Mouse (Mus musculus) layer of hippocampus, adult 18-20 months (tissue): Measurements from ENCODE around the gene Tns3. TPM values are rescaled to one million over a fixed set of nuclear protein-coding genes. Genes with fewer than 3 reads are reported as not detected.
"Not testable (repeated sequence)": the region's sequence is repeated elsewhere in the genome, so short reads cannot be mapped to it uniquely, and the experiment has no call there.

Experiments
- DNase-seq, 2 experiments: peaks; one replicate each; pipeline ENCODE4 v3.0.0; 2022; ENCODE audit warnings: low spot score in 2 of 2
- total RNA-seq, 2 experiments: library from RNA; stranded (reverse); gene quantifications; 2 replicates each; pipeline ENCODE4 v1.2.3; 2021

The Tns3 gene
- total RNA-seq, 2 experiments from 2014 or later, result 53.9 to 56.4 TPM

- DNase-seq, result peak; percentile 46 to 83
Measured at GRCm38 (mm10) chr11:8534893-8535292, 129.4 kb downstream of the Tns3 start.

GRCm38 (mm10) chr11:8532771-8533170 is 131.6 kb downstream of the Tns3 start:
- DNase-seq, result not testable (repeated sequence)

- no peak for DNase-seq
Measured at GRCm38 (mm10) chr11:8532112-8532747, 132.1 kb downstream of the Tns3 start.

GRCm38 (mm10) chr11:8530506-8530905 is 133.8 kb downstream of the Tns3 start:
- no peak for DNase-seq

- no peak for DNase-seq
Measured at GRCm38 (mm10) chr11:8530036-8530435, 134.3 kb downstream of the Tns3 start.

GRCm38 (mm10) chr11:8525463-8526145 is 138.7 kb downstream of the Tns3 start:
- DNase-seq, result no peak

GRCm38 (mm10) chr11:8523344-8524126 is 140.8 kb downstream of the Tns3 start:
- DNase-seq, result peak; percentile 52 to 88

- DNase-seq, result peak in 1 of 2 experiments; percentile 30
Measured at GRCm38 (mm10) chr11:8513359-8514253, 150.7 kb downstream of the Tns3 start.

GRCm38 (mm10) chr11:8510294-8510693 is 154.0 kb downstream of the Tns3 start:
- DNase-seq, result no peak

- DNase-seq, result no peak
Measured at GRCm38 (mm10) chr11:8509614-8510013, 154.7 kb downstream of the Tns3 start.

GRCm38 (mm10) chr11:8503735-8504134 is 160.6 kb downstream of the Tns3 start:
- DNase-seq, result no peak

GRCm38 (mm10) chr11:8500855-8501254 is 163.5 kb downstream of the Tns3 start:
- no peak for DNase-seq

GRCm38 (mm10) chr11:8497136-8497535 is 167.2 kb downstream of the Tns3 start:
- no peak for DNase-seq

GRCm38 (mm10) chr11:8496686-8497085 is 167.6 kb downstream of the Tns3 start:
- DNase-seq, result peak in 1 of 2 experiments; percentile 21

- no peak for DNase-seq
Measured at GRCm38 (mm10) chr11:8495801-8496200, 168.5 kb downstream of the Tns3 start.

- DNase-seq, result no peak
Measured at GRCm38 (mm10) chr11:8495036-8495435, 169.3 kb downstream of the Tns3 start.

- DNase-seq, result no peak
Measured at GRCm38 (mm10) chr11:8493931-8494490, 170.3 kb downstream of the Tns3 start.

GRCm38 (mm10) chr11:8492332-8492731 is 172.0 kb downstream of the Tns3 start:
- peak in 1 of 2 experiments; percentile 41 for DNase-seq

GRCm38 (mm10) chr11:8488248-8488647 is 176.1 kb downstream of the Tns3 start:
- DNase-seq, result peak in 1 of 2 experiments; percentile 48

GRCm38 (mm10) chr11:8486552-8486951 is 177.8 kb downstream of the Tns3 start:
- no peak for DNase-seq

GRCm38 (mm10) chr11:8484538-8484937 is 179.8 kb downstream of the Tns3 start:
- DNase-seq, result no peak
